Mouse (Mus musculus): ENCODE results near the gene Mnt.

DNA sequence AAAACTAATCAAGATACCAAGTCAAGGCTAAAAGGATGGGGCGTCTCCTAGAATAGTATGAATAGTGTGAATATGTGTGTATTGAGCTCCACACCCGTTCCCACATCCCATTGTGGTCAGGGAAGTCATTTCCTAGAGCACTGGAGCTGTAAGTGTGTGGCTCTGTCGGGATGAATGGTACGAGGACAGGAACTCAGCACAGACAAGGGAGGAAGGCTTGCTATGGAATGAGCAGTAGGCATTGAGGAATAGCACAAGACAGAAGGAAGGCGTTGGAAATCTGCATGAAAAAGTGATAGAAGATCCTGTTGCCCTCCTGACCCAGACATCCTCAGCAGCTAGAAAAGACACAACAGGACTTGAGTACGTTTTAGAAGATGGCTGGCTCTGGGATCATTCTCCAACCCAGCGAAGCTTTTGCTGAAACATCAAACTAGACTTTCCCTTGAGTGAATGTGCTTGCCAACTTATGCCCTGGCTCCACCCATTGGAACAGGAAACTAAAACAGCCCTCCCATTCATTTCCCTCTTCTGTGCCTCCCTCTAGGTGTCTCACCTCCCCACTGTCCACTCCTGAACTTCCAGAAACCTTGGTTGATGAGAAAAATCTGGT, 2.8 kb upstream of the Mnt start:
- TF ChIP-seq POLR2A (IDR thresholded peaks at IDR 0.05; ENCODE audit: insufficient read depth, low read depth, low read length) (no peak), CTCF (IDR thresholded peaks at IDR 0.05; ENCODE audit: insufficient read depth, low read depth, low read length) (no peak)
